Mouse (Mus musculus) thymus, adult 2 months (tissue): ENCODE results near the gene Fam49a.
"Not testable (repeated sequence)": the region's sequence is repeated elsewhere in the genome, so short reads cannot be mapped to it uniquely, and the experiment has no call there.

Experiments
- CTCF ChIP-seq: fragments of 200-500 bp; IDR thresholded peaks from 2 replicates; pipeline ENCODE4 v1.5.1; 2012; ENCODE audit warnings: mild to moderate bottlenecking, control low read depth, low read length, moderate library complexity, borderline replicate concordance; ENCODE audit not compliant: control insufficient read depth, poor library complexity, insufficient read depth; ENCODE audit errors: extremely low read depth
- POLR2A ChIP-seq: fragments of 200-500 bp; IDR thresholded peaks from 2 replicates; pipeline ENCODE4 v1.6.1; 2012; ENCODE audit warnings: mild to moderate bottlenecking, low read length, control low read depth, moderate library complexity; ENCODE audit not compliant: control insufficient read depth, poor library complexity, insufficient read depth; ENCODE audit errors: extremely low read depth

DNA sequence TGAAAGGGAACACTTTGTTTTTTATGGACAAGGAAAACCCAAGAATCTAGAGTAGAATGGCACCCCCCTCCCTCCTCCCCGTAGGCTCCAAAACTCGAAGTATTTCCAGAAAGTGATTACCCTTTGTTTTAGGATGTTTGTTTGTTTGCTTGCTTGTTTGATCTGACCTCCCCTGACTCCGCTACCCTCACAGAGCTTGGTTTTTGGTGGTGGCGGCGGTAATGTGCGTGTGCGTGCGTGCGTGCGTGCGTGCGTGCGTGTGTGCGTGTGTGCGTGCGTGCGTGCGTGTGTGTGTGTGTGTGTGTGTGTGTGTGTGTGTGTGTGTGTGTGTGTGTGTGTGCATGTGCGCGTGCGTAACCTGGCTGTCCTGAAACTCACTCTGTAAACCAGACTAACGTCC lies 62.3 kb downstream of the Fam49a start:
- TF ChIP-seq CTCF, POLR2A: not testable (repeated sequence)
